Mouse (Mus musculus) limb, embryonic 13.5 days (tissue): ENCODE measurements around the gene Shisa2. TPM values are rescaled to one million over a fixed set of nuclear protein-coding genes. Genes with fewer than 3 reads are reported as not detected.

Experiments
- ATAC-seq: fragments of 200-750 bp; cut with Nextera tagmentation; 2 replicates; pipeline ENCODE4 v1.8.0; 2017; ENCODE audit warnings: low read depth, moderate number of reproducible peaks, moderate TSS enrichment; ENCODE audit not compliant: low FRiP score
- H3K27ac ChIP-seq: fragments of 300-500 bp; sonication (generic); 2 replicates; pipeline ENCODE4 v1.5.1; 2015; ENCODE audit warnings: inconsistent platforms, mild to moderate bottlenecking, moderate library complexity
- H3K27me3 ChIP-seq: fragments of 300-500 bp; sonication (generic); 2 replicates; pipeline ENCODE4 v1.6.1; 2015; ENCODE audit warnings: mild to moderate bottlenecking, inconsistent platforms
- H3K36me3 ChIP-seq: fragments of 300-500 bp; sonication (generic); 2 replicates; pipeline ENCODE4 v1.6.1; 2015; ENCODE audit warnings: inconsistent platforms, mild to moderate bottlenecking, moderate library complexity
- H3K4me1 ChIP-seq: fragments of 300-500 bp; sonication (generic); 2 replicates; pipeline ENCODE4 v1.6.1; 2015; ENCODE audit warnings: inconsistent platforms
- H3K4me2 ChIP-seq: fragments of 300-500 bp; sonication (generic); replicated peaks from 2 replicates; pipeline ENCODE4 v1.6.1; 2015; ENCODE audit warnings: inconsistent platforms, mild to moderate bottlenecking, moderate library complexity
- H3K4me3 ChIP-seq: fragments of 300-500 bp; sonication (generic); 2 replicates; pipeline ENCODE4 v1.5.1; 2015; ENCODE audit warnings: moderate library complexity, mild to moderate bottlenecking, inconsistent platforms
- H3K9ac ChIP-seq: fragments of 300-500 bp; sonication (generic); 2 replicates; pipeline ENCODE4 v1.6.1; 2015; ENCODE audit warnings: mild to moderate bottlenecking, inconsistent platforms
- H3K9me3 ChIP-seq: fragments of 300-500 bp; sonication (generic); 2 replicates; pipeline ENCODE4 v1.6.1; 2016; ENCODE audit warnings: inconsistent platforms
- WGBS: fragments of 180-500 bp; shearing (Covaris S2); methylation state at CpG from one replicate; pipeline ENCODE4 v1.1.7; 2015; 5-methylcytosine and 5-hydroxymethylcytosine counted together
- polyA plus RNA-seq: library from polyadenylated mRNA; unstranded; fragments of >200 nt; fragmentation: Nextera tagmentation; extraction: Ambion mirVana; gene quantifications from 2 replicates; pipeline ENCODE4 v1.2.1, GENCODE M21; 2015

The Shisa2 gene
- polyA plus RNA-seq, 1 experiment from 2014 or later = 46.6 TPM

GRCm38 (mm10) chr14:59672893-59673515 lies 47.9 kb downstream of the Shisa2 start:
- no peaks in the 10 kb centered on the region; the same call in 1 of the 2 replicates for H3K9me3 ChIP-seq
- ATAC-seq = no peak
- H3K36me3 ChIP-seq = no peaks in the 10 kb centered on the region
- peaks cover 59% of the 10 kb centered on the region for H3K4me1 ChIP-seq
- whole genome bisulfite sequencing = 60% methylated on average over 6 of the region's 6 CpGs
- no peak overlapping the region for H3K27ac ChIP-seq
- H3K9ac ChIP-seq = no peak overlapping the region
- H3K4me3 ChIP-seq = no peak overlapping the region
- no peak overlapping the region for H3K4me2 ChIP-seq
- H3K27me3 ChIP-seq = 0 out of 2 replicates have a peak, but pooled peaks cover 2% of the 10 kb centered on the region

DNA sequence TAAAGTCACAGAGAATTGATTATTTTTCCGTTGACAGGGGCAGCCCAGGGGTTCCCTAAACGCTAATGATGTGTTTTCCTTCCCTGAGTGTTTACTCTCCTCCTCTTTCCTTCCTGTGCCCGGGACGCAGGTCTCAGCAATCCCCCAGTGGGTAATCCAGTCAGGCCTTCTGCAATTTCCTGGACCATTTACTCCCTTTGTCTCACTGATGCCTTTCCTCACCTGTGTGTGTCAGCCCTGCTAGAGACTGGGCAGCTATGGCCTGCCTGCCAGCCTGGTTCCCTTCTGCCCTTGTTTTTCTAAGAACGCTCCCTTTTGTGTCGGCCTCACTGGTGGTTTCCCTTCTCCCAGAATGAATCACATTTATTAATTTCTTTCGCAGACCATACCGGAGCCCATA lies 49.4 kb downstream of the Shisa2 start:
- H3K36me3 ChIP-seq = no peaks in the 10 kb centered on the region
- ATAC-seq = 0 out of 2 replicates have a peak, but pooled peaks have one; percentile 3
- no peak overlapping the region for H3K4me3 ChIP-seq
- H3K9me3 ChIP-seq = no peaks in the 10 kb centered on the region
- H3K9ac ChIP-seq = no peak overlapping the region; the same call in 1 of the 2 replicates
- H3K4me2 ChIP-seq = peak overlapping the region; percentile 34
- peaks cover 59% of the 10 kb centered on the region for H3K4me1 ChIP-seq
- H3K27ac ChIP-seq = peak overlapping the region; percentile 69
- 0 out of 2 replicates have a peak, but pooled peaks cover 2% of the 10 kb centered on the region for H3K27me3 ChIP-seq
- 4% methylated on average over 8 of the region's 8 CpGs for WGBS

DNA sequence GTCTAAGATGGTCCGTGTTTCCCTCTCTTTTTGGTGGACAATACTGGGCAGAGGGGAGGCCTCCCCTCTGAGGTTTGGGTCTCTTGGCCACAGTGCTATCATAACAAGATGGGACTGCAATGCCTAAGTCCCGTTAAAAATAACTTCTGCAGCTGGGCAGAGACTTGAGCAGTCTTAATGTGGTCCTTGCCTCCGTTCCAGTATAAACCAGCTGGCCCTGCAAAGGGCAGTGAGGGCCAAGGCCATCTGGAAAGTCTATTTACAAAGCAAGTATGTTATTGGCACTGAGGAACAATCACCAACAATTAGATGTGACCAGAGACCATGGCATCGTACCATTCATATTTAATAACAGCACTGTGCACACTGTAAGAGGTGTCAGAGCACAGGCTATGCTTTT lies 50.2 kb downstream of the Shisa2 start:
- Histone ChIP-seq H3K36me3 (no peaks in the 10 kb centered on the region), H3K9me3 (no peaks in the 10 kb centered on the region), H3K9ac (no peak overlapping the region), H3K27ac (peak overlapping the region; percentile 69), H3K4me3 (no peak overlapping the region), H3K27me3 (no peaks in the 10 kb centered on the region), H3K4me2 (no peak overlapping the region; the same call in 1 of the 2 replicates), H3K4me1 (peaks cover 55% of the 10 kb centered on the region)
- 43% methylated on average over 4 of the region's 4 CpGs for WGBS
- 0 out of 2 replicates have a peak, but pooled peaks have one; percentile 17 for ATAC-seq

GRCm38 (mm10) chr14:59677598-59678003 lies 52.5 kb downstream of the Shisa2 start:
- H3K9me3 ChIP-seq = no peaks in the 10 kb centered on the region
- no peak for ATAC-seq
- no peak overlapping the region for H3K4me2 ChIP-seq
- no peak overlapping the region for H3K27ac ChIP-seq
- peaks cover 44% of the 10 kb centered on the region for H3K4me1 ChIP-seq
- no peaks in the 10 kb centered on the region for H3K27me3 ChIP-seq
- H3K4me3 ChIP-seq = no peak overlapping the region
- 74% methylated on average over 7 of the region's 7 CpGs for WGBS
- H3K36me3 ChIP-seq = no peaks in the 10 kb centered on the region
- no peak overlapping the region for H3K9ac ChIP-seq

Other genes with a start within 250 kb of the Shisa2 start
- 0.64 and 0.68 TPM in 2 replicates for gene Phf11c, start 229.9 kb upstream of the Shisa2 start, polyA plus RNA-seq
- gene Setdb2, start 184.4 kb upstream of the Shisa2 start, polyA plus RNA-seq = 10.6 and 11.4 TPM in 2 replicates
- 36.6 and 38.1 TPM in 2 replicates for gene Cab39l, start 184.3 kb upstream of the Shisa2 start, polyA plus RNA-seq
- gene Cdadc1, start 27.3 kb upstream of the Shisa2 start, polyA plus RNA-seq = 35.0 and 35.1 TPM in 2 replicates